Mouse (Mus musculus): Measurements from ENCODE around the gene Mrpl28.
"Not testable (repeated sequence)": the region's sequence is repeated elsewhere in the genome, so short reads cannot be mapped to it uniquely, and the experiment has no call there.

Gene Mrpl28

GRCm38 (mm10) chr17:26175248-26175647 is 51.9 kb downstream of the Mrpl28 start:
- DNase-seq (ENCODE audit: low spot score in 2 of 2), result not testable (repeated sequence)

Data from left cerebral cortex, adult 9 months (tissue).